8 mouse cellular contexts compared by ENCODE assay signal in genomic region chr7:105640894-105641255, GRCm38 (mm10). TPM values are rescaled to one million over a fixed set of nuclear protein-coding genes. Genes with fewer than 3 reads are reported as not detected.
DNase-seq lines count a peak whose midpoint lies in the region; ATAC-seq and TF ChIP-seq lines count a peak whose summit lies in the region.

No protein-coding gene starts in this region.

- DNase-seq in frontal cortex, adult 2 months (ENCODE audit: extremely low spot score in 1 of 2, low spot score in 1 of 2) = no peak
- DNase-seq in embryonic facial prominence, embryonic 14.5 days (ENCODE audit: low spot score) = no peak
- DNase-seq in intestine, embryonic 14.5 days (ENCODE audit: low spot score) = peak; percentile 68
- peak; percentile 40 for DNase-seq in testis, postnatal 14 days (ENCODE audit: low spot score)
- no peak for DNase-seq in thymus, adult 18-20 months

- H3K4me3 ChIP-seq in E14TG2a.4 (replicated peaks; ENCODE audit: low read length) = peak overlapping the region; percentile 94
- peak overlapping the region; percentile 92 for H3K4me3 ChIP-seq in embryonic facial prominence, embryonic 14.5 days (ENCODE audit: low read depth, low read length)
- H3K4me3 ChIP-seq in intestine, embryonic 14.5 days (ENCODE audit: low read depth, low read length) = peak overlapping the region; percentile 80

- peak overlapping the region; percentile 96 for H3K4me2 ChIP-seq in embryonic facial prominence, embryonic 14.5 days (ENCODE audit: low read depth, low read length)
- peak overlapping the region; percentile 98 for H3K4me2 ChIP-seq in intestine, embryonic 14.5 days (ENCODE audit: low read length)

- H3K27me3 ChIP-seq in E14TG2a.4 (ENCODE audit: insufficient read depth, low read length) = no peaks in the 10 kb centered on the region
- no peaks in the 10 kb centered on the region for H3K27me3 ChIP-seq in embryonic facial prominence, embryonic 14.5 days (replicated peaks; ENCODE audit: control insufficient read depth, insufficient read depth, low read length)
- H3K27me3 ChIP-seq in intestine, embryonic 14.5 days (replicated peaks; ENCODE audit: control insufficient read depth, insufficient read depth, low read length) = no peaks in the 10 kb centered on the region

- no peaks in the 10 kb centered on the region for H3K9me3 ChIP-seq in E14TG2a.4 (ENCODE audit: low read length)
- no peaks in the 10 kb centered on the region for H3K9me3 ChIP-seq in embryonic facial prominence, embryonic 14.5 days (ENCODE audit: control insufficient read depth, low read length)
- no peaks in the 10 kb centered on the region for H3K9me3 ChIP-seq in intestine, embryonic 14.5 days (ENCODE audit: control insufficient read depth, low read length)

- peak; percentile 39 for ATAC-seq in frontal cortex, adult (ENCODE audit: low TSS enrichment)
- peak; percentile 21 for ATAC-seq in embryonic facial prominence, embryonic 14.5 days (ENCODE audit: low read depth)
- no peak for ATAC-seq in intestine, embryonic 14.5 days (replicated peaks; ENCODE audit: low FRiP score, low TSS enrichment, low read depth)
- ATAC-seq in megakaryocyte, adult 5-6 weeks (ENCODE audit: poor library complexity, severe bottlenecking) = peak; percentile 30

- peak overlapping the region; percentile 93 for H3K9ac ChIP-seq in embryonic facial prominence, embryonic 14.5 days (ENCODE audit: low read depth, low read length)
- H3K9ac ChIP-seq in intestine, embryonic 14.5 days (ENCODE audit: low read length) = peak overlapping the region; percentile 70

- peaks cover 65% of the 10 kb centered on the region for H3K36me3 ChIP-seq in E14TG2a.4 (ENCODE audit: insufficient read depth, low read length)
- H3K36me3 ChIP-seq in embryonic facial prominence, embryonic 14.5 days (ENCODE audit: control insufficient read depth, insufficient read depth, low read length) = peaks cover 43% of the 10 kb centered on the region
- peaks cover 43% of the 10 kb centered on the region for H3K36me3 ChIP-seq in intestine, embryonic 14.5 days (ENCODE audit: control insufficient read depth, insufficient read depth, low read length)

- peak overlapping the region; percentile 88 for H3K27ac ChIP-seq in embryonic facial prominence, embryonic 14.5 days (replicated peaks; ENCODE audit: low read depth, low read length)
- peak overlapping the region; percentile 86 for H3K27ac ChIP-seq in intestine, embryonic 14.5 days (ENCODE audit: low read depth)

- 0% methylated on average over 18 of the region's 18 CpGs for whole genome bisulfite sequencing in embryonic facial prominence, embryonic 14.5 days
- WGBS in intestine, embryonic 14.5 days = 1% methylated on average over 18 of the region's 18 CpGs

- no peak for TF ChIP-seq CTCF in E14TG2a.4 (conservative IDR thresholded peaks at IDR 0.05; ENCODE audit: low read length)

- H3K4me1 ChIP-seq in E14TG2a.4 (replicated peaks; ENCODE audit: low read depth, low read length) = peaks cover 30% of the 10 kb centered on the region
- H3K4me1 ChIP-seq in embryonic facial prominence, embryonic 14.5 days (ENCODE audit: control insufficient read depth, insufficient read depth, low read length) = peaks cover 4% of the 10 kb centered on the region; the same call in 1 of the 2 replicates
- H3K4me1 ChIP-seq in intestine, embryonic 14.5 days (replicated peaks; ENCODE audit: control insufficient read depth, insufficient read depth, low read length) = peaks cover 20% of the 10 kb centered on the region

RNA-seq across cellular contexts. Expression of gene Gm45799, which starts 0.5 kb away (rescaled TPM):
- 50.7 and 53.2 TPM in 2 replicates for polyA plus RNA-seq in frontal cortex, adult 2 months (2012; rRNA removed)
- polyA plus RNA-seq in embryonic facial prominence, embryonic 14.5 days (2014; fragmentation: Nextera tagmentation; extraction: Ambion mirVana) = 38.5 and 40.0 TPM in 2 replicates
- 35.5 and 48.9 TPM in 2 replicates for polyA plus RNA-seq in intestine, embryonic 14.5 days (2014; fragmentation: Nextera tagmentation; extraction: Ambion mirVana)
- 6.7 and 18.0 TPM in 2 replicates for total RNA-seq in megakaryocyte, adult 5-6 weeks (2015)
- total RNA-seq in megakaryocyte, adult 5-6 weeks (2017) = 6.0 and 6.6 TPM in 2 replicates

RNA-seq across cellular contexts. Expression of gene Arfip2, which starts 0.7 kb away (rescaled TPM):
- 107 and 127 TPM in 2 replicates for polyA plus RNA-seq in frontal cortex, adult 2 months (2012; rRNA removed)
- 100 and 103 TPM in 2 replicates for polyA plus RNA-seq in embryonic facial prominence, embryonic 14.5 days (2014; fragmentation: Nextera tagmentation; extraction: Ambion mirVana)
- 88.4 and 89.7 TPM in 2 replicates for polyA plus RNA-seq in intestine, embryonic 14.5 days (2014; fragmentation: Nextera tagmentation; extraction: Ambion mirVana)
- 6.9 and 12.0 TPM in 2 replicates for total RNA-seq in megakaryocyte, adult 5-6 weeks (2015)
- total RNA-seq in megakaryocyte, adult 5-6 weeks (2017) = 24.6 and 24.8 TPM in 2 replicates

RNA-seq across cellular contexts. Expression of gene Timm10b, which starts 1.0 kb away (rescaled TPM):
- polyA plus RNA-seq in frontal cortex, adult 2 months (2012; rRNA removed) = 108 and 129 TPM in 2 replicates
- 183 and 216 TPM in 2 replicates for polyA plus RNA-seq in embryonic facial prominence, embryonic 14.5 days (2014; fragmentation: Nextera tagmentation; extraction: Ambion mirVana)
- polyA plus RNA-seq in intestine, embryonic 14.5 days (2014; fragmentation: Nextera tagmentation; extraction: Ambion mirVana) = 213 and 215 TPM in 2 replicates
- total RNA-seq in megakaryocyte, adult 5-6 weeks (2015) = 77.3 and 105 TPM in 2 replicates
- 85.4 and 91.6 TPM in 2 replicates for total RNA-seq in megakaryocyte, adult 5-6 weeks (2017)

RNA-seq across cellular contexts. Expression of gene Trim3, which starts 7.5 kb away (rescaled TPM):
- 137 and 154 TPM in 2 replicates for polyA plus RNA-seq in frontal cortex, adult 2 months (2012; rRNA removed)
- 31.2 and 32.8 TPM in 2 replicates for polyA plus RNA-seq in embryonic facial prominence, embryonic 14.5 days (2014; fragmentation: Nextera tagmentation; extraction: Ambion mirVana)
- 25.0 and 27.2 TPM in 2 replicates for polyA plus RNA-seq in intestine, embryonic 14.5 days (2014; fragmentation: Nextera tagmentation; extraction: Ambion mirVana)
- total RNA-seq in megakaryocyte, adult 5-6 weeks (2015) = 14.8 and 19.7 TPM in 2 replicates
- 10.9 and 15.3 TPM in 2 replicates for total RNA-seq in megakaryocyte, adult 5-6 weeks (2017)

RNA-seq across cellular contexts. Expression of gene Dnhd1, which starts 9.8 kb away (rescaled TPM):
- 6.9 and 11.5 TPM in 2 replicates for polyA plus RNA-seq in frontal cortex, adult 2 months (2012; rRNA removed)
- polyA plus RNA-seq in embryonic facial prominence, embryonic 14.5 days (2014; fragmentation: Nextera tagmentation; extraction: Ambion mirVana) = 0.45 and 2.3 TPM in 2 replicates
- 1.8 and 2.0 TPM in 2 replicates for polyA plus RNA-seq in intestine, embryonic 14.5 days (2014; fragmentation: Nextera tagmentation; extraction: Ambion mirVana)
- total RNA-seq in megakaryocyte, adult 5-6 weeks (2015) = 1.8 and 4.7 TPM in 2 replicates
- 0.95 and 2.7 TPM in 2 replicates for total RNA-seq in megakaryocyte, adult 5-6 weeks (2017)

Comparison
In these comparisons a context has a peak if more than half of its experiments do, and no peak if none do; other contexts are left out.
1. DNase-seq: peak in intestine, embryonic 14.5 days (single experiment) and testis, postnatal 14 days (single experiment); none in frontal cortex, adult 2 months (0 of 2), embryonic facial prominence, embryonic 14.5 days (single experiment) and thymus, adult 18-20 months (0 of 2).
2. Peak in every context shown above with its lines, with median percentiles within 50 percentile points of each other: H3K4me3 ChIP-seq.